Mouse (Mus musculus) midbrain, embryonic 12.5 days (tissue): ENCODE measurements at regions not wholly inside any gene's neighbourhood (a gene's known extent, or its start where the extent isn't known, plus 50 kb on each side); places are given as distances from the start of the nearest gene placed in this dataset.

Experiments
- ATAC-seq: fragments of 200-750 bp; cut with Nextera tagmentation; 2 replicates; pipeline ENCODE4 v1.8.0; 2017; ENCODE audit warnings: low read depth, moderate TSS enrichment, moderate library complexity; ENCODE audit not compliant: low FRiP score
- H3K27ac ChIP-seq: fragments of 300-500 bp; sonication (generic); replicated peaks from 2 replicates; pipeline ENCODE4 v1.5.1; 2016; ENCODE audit warnings: mild to moderate bottlenecking
- H3K27me3 ChIP-seq: fragments of 300-500 bp; sonication (generic); 2 replicates; pipeline ENCODE4 v1.6.1; 2016; ENCODE audit warnings: mild to moderate bottlenecking
- H3K36me3 ChIP-seq: fragments of 300-500 bp; sonication (generic); 2 replicates; pipeline ENCODE4 v1.6.1; 2016
- H3K4me1 ChIP-seq: fragments of 300-500 bp; sonication (generic); 2 replicates; pipeline ENCODE4 v1.6.1; 2016
- H3K4me2 ChIP-seq: fragments of 300-500 bp; sonication (generic); replicated peaks from 2 replicates; pipeline ENCODE4 v1.6.1; 2016; ENCODE audit warnings: mild to moderate bottlenecking, moderate library complexity
- H3K4me3 ChIP-seq: fragments of 300-500 bp; sonication (generic); 2 replicates; pipeline ENCODE4 v1.5.1; 2016; ENCODE audit warnings: mild to moderate bottlenecking
- H3K9ac ChIP-seq: fragments of 300-500 bp; sonication (generic); replicated peaks from 2 replicates; pipeline ENCODE4 v1.6.1; 2016; ENCODE audit warnings: mild to moderate bottlenecking, moderate library complexity
- H3K9me3 ChIP-seq: fragments of 300-500 bp; sonication (generic); 2 replicates; pipeline ENCODE4 v1.6.1; 2016; ENCODE audit warnings: mild to moderate bottlenecking
- WGBS: fragments of 180-500 bp; shearing (Covaris S2); methylation state at CpG from one replicate; pipeline ENCODE4 v1.1.7; 2016; 5-methylcytosine and 5-hydroxymethylcytosine counted together

GRCm38 (mm10) chr16:24222759-24223526 is 170.4 kb upstream of the Lpp start:
- H3K9me3 ChIP-seq = no peaks in the 10 kb centered on the region
- no peak overlapping the region for H3K4me3 ChIP-seq
- no peak for ATAC-seq
- H3K9ac ChIP-seq = no peak overlapping the region
- H3K27me3 ChIP-seq = no peaks in the 10 kb centered on the region
- H3K4me1 ChIP-seq = peaks cover 7% of the 10 kb centered on the region; the same call in 1 of the 2 replicates
- WGBS = 82% methylated on average over 5 of the region's 5 CpGs
- no peaks in the 10 kb centered on the region for H3K36me3 ChIP-seq
- no peak overlapping the region for H3K4me2 ChIP-seq
- no peak overlapping the region for H3K27ac ChIP-seq

- Histone ChIP-seq H3K9me3 (no peaks in the 10 kb centered on the region), H3K4me3 (no peak overlapping the region), H3K27ac (no peak overlapping the region), H3K27me3 (no peaks in the 10 kb centered on the region), H3K4me2 (no peak overlapping the region), H3K36me3 (no peaks in the 10 kb centered on the region), H3K4me1 (peaks cover 7% of the 10 kb centered on the region; the same call in 1 of the 2 replicates), H3K9ac (no peak overlapping the region)
- whole genome bisulfite sequencing = 86% methylated on average over 3 of the region's 3 CpGs
- no peak for ATAC-seq
Observed at GRCm38 (mm10) chr16:24221992-24222391, 171.3 kb upstream of the Lpp start.

GRCm38 (mm10) chr16:24220613-24221012 is 172.7 kb upstream of the Lpp start:
- no peak for ATAC-seq
- Histone ChIP-seq H3K4me1 (peaks cover 7% of the 10 kb centered on the region; the same call in 1 of the 2 replicates), H3K27me3 (no peaks in the 10 kb centered on the region), H3K36me3 (no peaks in the 10 kb centered on the region), H3K4me3 (no peak overlapping the region), H3K9ac (no peak overlapping the region), H3K9me3 (no peaks in the 10 kb centered on the region), H3K27ac (no peak overlapping the region), H3K4me2 (no peak overlapping the region)
- WGBS = 89% methylated on average over 3 of the region's 3 CpGs

- ATAC-seq = no peak
Observed at GRCm38 (mm10) chr16:24219691-24220090, 173.6 kb upstream of the Lpp start.

GRCm38 (mm10) chr16:24218850-24219185 is 174.5 kb upstream of the Lpp start:
- H3K4me2 ChIP-seq = no peak overlapping the region
- peaks cover 7% of the 10 kb centered on the region; the same call in 1 of the 2 replicates for H3K4me1 ChIP-seq
- H3K9ac ChIP-seq = no peak overlapping the region
- WGBS = 64% methylated on average over 4 of the region's 4 CpGs
- no peak overlapping the region for H3K4me3 ChIP-seq
- H3K27me3 ChIP-seq = no peaks in the 10 kb centered on the region
- no peak overlapping the region for H3K27ac ChIP-seq
- H3K36me3 ChIP-seq = no peaks in the 10 kb centered on the region
- no peaks in the 10 kb centered on the region for H3K9me3 ChIP-seq
- ATAC-seq = no peak

More at GRCm38 (mm10) chr16:24219691-24220090, 173.6 kb upstream of the Lpp start:
- no peak overlapping the region for H3K9ac ChIP-seq
- H3K27me3 ChIP-seq = no peaks in the 10 kb centered on the region
- H3K4me3 ChIP-seq = no peak overlapping the region
- no peak overlapping the region for H3K4me2 ChIP-seq
- H3K9me3 ChIP-seq = no peaks in the 10 kb centered on the region
- WGBS = 88% methylated on average over 9 of the region's 9 CpGs
- H3K36me3 ChIP-seq = no peaks in the 10 kb centered on the region
- H3K27ac ChIP-seq = no peak overlapping the region
- peaks cover 7% of the 10 kb centered on the region; the same call in 1 of the 2 replicates for H3K4me1 ChIP-seq

GRCm38 (mm10) chr16:24218162-24218849 is 175.0 kb upstream of the Lpp start:
- H3K9ac ChIP-seq = no peak overlapping the region
- H3K27ac ChIP-seq = no peak overlapping the region
- 50% methylated on average over 14 of the region's 14 CpGs for WGBS
- H3K36me3 ChIP-seq = no peaks in the 10 kb centered on the region
- H3K4me2 ChIP-seq = no peak overlapping the region
- peak; percentile 64 for ATAC-seq
- H3K27me3 ChIP-seq = no peaks in the 10 kb centered on the region
- no peaks in the 10 kb centered on the region for H3K9me3 ChIP-seq
- no peak overlapping the region for H3K4me3 ChIP-seq
- peaks cover 7% of the 10 kb centered on the region; the same call in 1 of the 2 replicates for H3K4me1 ChIP-seq

GRCm38 (mm10) chr16:24216828-24217227 is 176.5 kb upstream of the Lpp start:
- no peak overlapping the region for H3K27ac ChIP-seq
- ATAC-seq = no peak
- no peak overlapping the region for H3K4me3 ChIP-seq
- H3K9me3 ChIP-seq = no peaks in the 10 kb centered on the region
- no peak overlapping the region for H3K9ac ChIP-seq
- no peaks in the 10 kb centered on the region for H3K27me3 ChIP-seq
- H3K4me2 ChIP-seq = no peak overlapping the region
- peaks cover 7% of the 10 kb centered on the region; the same call in 1 of the 2 replicates for H3K4me1 ChIP-seq
- 96% methylated on average over 5 of the region's 5 CpGs for WGBS
- no peaks in the 10 kb centered on the region for H3K36me3 ChIP-seq

- ATAC-seq = no peak
- WGBS = 93% methylated on average over 8 of the region's 8 CpGs
- no peaks in the 10 kb centered on the region for H3K36me3 ChIP-seq
- no peaks in the 10 kb centered on the region for H3K9me3 ChIP-seq
- H3K9ac ChIP-seq = no peak overlapping the region
- no peak overlapping the region for H3K4me2 ChIP-seq
- H3K27me3 ChIP-seq = no peaks in the 10 kb centered on the region
- H3K4me1 ChIP-seq = peaks cover 11% of the 10 kb centered on the region; the same call in 1 of the 2 replicates
- no peak overlapping the region for H3K4me3 ChIP-seq
- H3K27ac ChIP-seq = no peak overlapping the region
Observed at GRCm38 (mm10) chr16:24215353-24215752, 178.0 kb upstream of the Lpp start.

- H3K4me1 ChIP-seq = peaks cover 10% of the 10 kb centered on the region; the same call in 1 of the 2 replicates
- H3K4me3 ChIP-seq = no peak overlapping the region
- H3K4me2 ChIP-seq = no peak overlapping the region
- no peak overlapping the region for H3K27ac ChIP-seq
- WGBS = 96% methylated on average over 3 of the region's 3 CpGs
- no peaks in the 10 kb centered on the region for H3K9me3 ChIP-seq
- H3K9ac ChIP-seq = no peak overlapping the region
- ATAC-seq = no peak
- no peaks in the 10 kb centered on the region for H3K27me3 ChIP-seq
- H3K36me3 ChIP-seq = no peaks in the 10 kb centered on the region
Observed at GRCm38 (mm10) chr16:24213577-24213976, 179.7 kb upstream of the Lpp start.

- WGBS = 75% methylated on average over 2 of the region's 2 CpGs
Observed at GRCm38 (mm10) chr16:24212702-24213101, 180.6 kb upstream of the Lpp start.

GRCm38 (mm10) chr16:24211588-24211987 is 181.7 kb upstream of the Lpp start:
- no peak overlapping the region for H3K4me2 ChIP-seq
- H3K9me3 ChIP-seq = no peaks in the 10 kb centered on the region
- H3K27me3 ChIP-seq = no peaks in the 10 kb centered on the region
- WGBS = 50% methylated on average over 1 of the region's 1 CpGs
- H3K4me1 ChIP-seq = 0 out of 2 replicates have a peak, but pooled peaks cover 4% of the 10 kb centered on the region
- no peak overlapping the region for H3K27ac ChIP-seq
- no peak overlapping the region for H3K4me3 ChIP-seq
- no peak overlapping the region for H3K9ac ChIP-seq
- no peak for ATAC-seq
- H3K36me3 ChIP-seq = no peaks in the 10 kb centered on the region

More at GRCm38 (mm10) chr16:24212702-24213101, 180.6 kb upstream of the Lpp start:
- Histone ChIP-seq H3K36me3 (no peaks in the 10 kb centered on the region), H3K4me2 (no peak overlapping the region), H3K4me1 (0 out of 2 replicates have a peak, but pooled peaks cover 4% of the 10 kb centered on the region), H3K4me3 (no peak overlapping the region), H3K27me3 (no peaks in the 10 kb centered on the region), H3K27ac (no peak overlapping the region), H3K9ac (no peak overlapping the region), H3K9me3 (no peaks in the 10 kb centered on the region)
- ATAC-seq = no peak

- Histone ChIP-seq H3K36me3 (no peaks in the 10 kb centered on the region), H3K27me3 (no peaks in the 10 kb centered on the region), H3K9ac (no peak overlapping the region), H3K4me3 (no peak overlapping the region), H3K4me1 (0 out of 2 replicates have a peak, but pooled peaks cover 4% of the 10 kb centered on the region), H3K4me2 (no peak overlapping the region), H3K9me3 (no peaks in the 10 kb centered on the region), H3K27ac (no peak overlapping the region)
- ATAC-seq = no peak
- WGBS = 82% methylated on average over 2 of the region's 2 CpGs
Observed at GRCm38 (mm10) chr16:24208876-24209275, 184.4 kb upstream of the Lpp start.
